Mouse (Mus musculus): ENCODE measurements around the gene Defb25. TPM values are rescaled to one million over a fixed set of nuclear protein-coding genes. Genes with fewer than 3 reads are reported as not detected.

The Defb25 gene
- polyA plus RNA-seq, 1 experiment from 2014 or later: 1.4 TPM

DNA sequence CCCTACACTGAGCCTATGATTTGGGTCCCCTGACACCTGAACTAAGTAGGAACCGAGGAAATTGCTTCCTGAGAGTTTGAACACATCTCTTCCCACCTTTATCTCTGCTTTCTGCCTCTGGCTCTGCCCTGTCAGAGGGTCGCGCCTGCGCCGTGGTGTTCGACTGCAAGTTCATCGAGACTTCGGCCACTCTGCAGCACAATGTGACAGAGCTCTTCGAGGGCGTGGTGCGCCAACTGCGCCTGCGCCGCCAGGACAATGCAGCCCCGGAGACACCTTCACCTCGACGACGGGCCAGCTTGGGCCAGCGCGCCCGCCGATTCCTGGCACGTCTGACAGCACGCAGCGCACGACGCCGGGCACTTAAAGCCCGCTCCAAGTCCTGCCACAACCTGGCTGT is 11.5 kb upstream of the Defb25 start:
- no peak overlapping the region for H3K27ac ChIP-seq (ENCODE audit: low read depth)
- WGBS: 73% methylated on average over 29 of the region's 29 CpGs
- peaks cover 3% of the 10 kb centered on the region; the same call in 1 of the 2 replicates for H3K27me3 ChIP-seq (replicated peaks; ENCODE audit: control insufficient read depth, insufficient read depth, low read length)
- H3K9ac ChIP-seq (ENCODE audit: low read length): no peak overlapping the region
- no peak for DNase-seq (ENCODE audit: low spot score)
- H3K4me3 ChIP-seq (ENCODE audit: low read depth, low read length): no peak overlapping the region
- H3K9me3 ChIP-seq (ENCODE audit: control insufficient read depth, low read length): no peaks in the 10 kb centered on the region
- no peak for ATAC-seq (replicated peaks; ENCODE audit: low FRiP score, low TSS enrichment, low read depth)
- H3K4me2 ChIP-seq (ENCODE audit: low read length): no peak overlapping the region
- no peaks in the 10 kb centered on the region for H3K36me3 ChIP-seq (ENCODE audit: control insufficient read depth, insufficient read depth, low read length)
- peaks cover 20% of the 10 kb centered on the region for H3K4me1 ChIP-seq (replicated peaks; ENCODE audit: control insufficient read depth, insufficient read depth, low read length)

DNA sequence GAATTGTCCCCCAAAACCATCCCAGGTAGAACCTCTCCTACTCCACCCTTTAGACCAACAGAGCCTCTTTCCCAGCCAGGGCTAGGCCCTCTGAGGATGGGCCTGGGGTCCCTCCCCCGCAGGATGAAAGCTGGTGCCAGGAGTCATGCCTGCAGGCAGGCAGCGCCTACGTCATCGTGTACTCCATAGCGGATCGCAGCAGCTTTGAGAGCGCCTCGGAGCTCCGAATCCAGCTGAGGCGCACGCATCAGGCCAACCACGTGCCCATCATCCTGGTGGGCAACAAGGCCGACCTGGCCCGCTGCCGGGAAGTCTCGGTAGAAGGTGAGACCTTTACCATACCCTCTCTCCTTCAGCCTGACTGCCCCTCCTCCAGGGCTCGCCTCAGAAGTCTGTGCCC is 10.5 kb upstream of the Defb25 start:
- ATAC-seq (replicated peaks; ENCODE audit: low FRiP score, low TSS enrichment, low read depth): no peak
- H3K27ac ChIP-seq (ENCODE audit: low read depth): no peak overlapping the region

DNA sequence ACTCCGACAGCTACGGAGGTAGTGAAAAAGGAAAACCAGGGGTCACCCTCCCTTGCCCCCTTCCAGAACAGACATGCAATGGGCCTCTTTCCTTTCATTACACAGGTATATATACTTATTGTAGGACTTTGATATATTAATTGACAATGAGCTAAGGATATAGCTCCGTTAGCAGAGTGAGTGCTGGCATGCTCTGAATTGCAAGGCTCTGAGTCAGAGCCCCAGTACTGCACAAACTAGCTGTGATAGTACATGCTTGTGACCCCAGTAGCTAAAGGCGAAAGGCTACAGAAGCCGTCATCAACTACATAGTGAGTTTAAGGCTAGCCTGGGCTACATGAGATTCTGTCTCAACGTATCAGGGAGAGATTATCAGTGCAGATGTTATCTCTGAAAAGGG is 7.1 kb upstream of the Defb25 start:
- ATAC-seq (replicated peaks; ENCODE audit: low FRiP score, low TSS enrichment, low read depth) (no peak), DNase-seq (ENCODE audit: low spot score) (no peak)
- H3K27ac ChIP-seq (ENCODE audit: low read depth): no peak overlapping the region
- H3K4me2 ChIP-seq (ENCODE audit: low read length): no peak overlapping the region
- H3K4me3 ChIP-seq (ENCODE audit: low read depth, low read length): no peak overlapping the region
- H3K4me1 ChIP-seq (replicated peaks; ENCODE audit: control insufficient read depth, insufficient read depth, low read length): peaks cover 8% of the 10 kb centered on the region; the same call in 1 of the 2 replicates
- no peak overlapping the region for H3K9ac ChIP-seq (ENCODE audit: low read length)
- whole genome bisulfite sequencing: 83% methylated on average over 6 of the region's 6 CpGs
- no peaks in the 10 kb centered on the region for H3K36me3 ChIP-seq (ENCODE audit: control insufficient read depth, insufficient read depth, low read length)
- peaks cover 38% of the 10 kb centered on the region for H3K27me3 ChIP-seq (replicated peaks; ENCODE audit: control insufficient read depth, insufficient read depth, low read length)
- no peaks in the 10 kb centered on the region for H3K9me3 ChIP-seq (ENCODE audit: control insufficient read depth, low read length)

More for the DNA sequence above, 10.5 kb upstream of the Defb25 start:
- Histone ChIP-seq H3K4me3 (ENCODE audit: low read depth, low read length) (no peak overlapping the region), H3K27me3 (replicated peaks; ENCODE audit: control insufficient read depth, insufficient read depth, low read length) (peaks cover 7% of the 10 kb centered on the region; the same call in 1 of the 2 replicates), H3K4me2 (ENCODE audit: low read length) (peak overlapping the region; percentile 32), H3K9me3 (ENCODE audit: control insufficient read depth, low read length) (no peaks in the 10 kb centered on the region), H3K4me1 (replicated peaks; ENCODE audit: control insufficient read depth, insufficient read depth, low read length) (peaks cover 13% of the 10 kb centered on the region), H3K36me3 (ENCODE audit: control insufficient read depth, insufficient read depth, low read length) (no peaks in the 10 kb centered on the region), H3K9ac (ENCODE audit: low read length) (0 out of 2 replicates have a peak overlapping the region, but pooled peaks have one; percentile 5)
- no peak for DNase-seq (ENCODE audit: low spot score)
- WGBS: 29% methylated on average over 17 of the region's 17 CpGs

DNA sequence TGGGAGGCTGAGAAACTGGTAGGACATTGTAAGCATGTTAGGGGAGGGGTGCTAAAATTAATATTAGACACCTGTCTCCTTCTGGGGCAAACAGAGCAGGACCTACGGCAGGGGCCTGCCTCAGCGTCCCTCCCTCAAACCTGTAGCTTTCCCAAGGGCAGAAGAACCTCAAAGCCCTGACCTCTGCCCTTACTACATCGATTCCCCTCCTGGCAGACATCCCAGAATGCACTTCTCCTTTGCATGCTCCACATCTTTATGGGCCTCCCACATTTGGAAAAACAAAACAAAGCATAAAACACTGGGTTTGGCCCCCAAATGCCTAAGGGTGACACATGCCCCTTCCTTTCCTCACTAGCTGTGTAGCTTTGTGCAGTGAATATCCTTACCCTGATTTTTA is 6.4 kb upstream of the Defb25 start:
- ATAC-seq (replicated peaks; ENCODE audit: low FRiP score, low TSS enrichment, low read depth) (no peak), DNase-seq (ENCODE audit: low spot score) (no peak)
- Histone ChIP-seq H3K4me2 (ENCODE audit: low read length) (no peak overlapping the region), H3K4me3 (ENCODE audit: low read depth, low read length) (no peak overlapping the region), H3K27ac (ENCODE audit: low read depth) (no peak overlapping the region), H3K9me3 (ENCODE audit: control insufficient read depth, low read length) (no peaks in the 10 kb centered on the region), H3K4me1 (replicated peaks; ENCODE audit: control insufficient read depth, insufficient read depth, low read length) (peaks cover 8% of the 10 kb centered on the region; the same call in 1 of the 2 replicates), H3K27me3 (replicated peaks; ENCODE audit: control insufficient read depth, insufficient read depth, low read length) (peaks cover 38% of the 10 kb centered on the region), H3K9ac (ENCODE audit: low read length) (no peak overlapping the region), H3K36me3 (ENCODE audit: control insufficient read depth, insufficient read depth, low read length) (no peaks in the 10 kb centered on the region)
- WGBS: 40% methylated on average over 3 of the region's 3 CpGs

DNA sequence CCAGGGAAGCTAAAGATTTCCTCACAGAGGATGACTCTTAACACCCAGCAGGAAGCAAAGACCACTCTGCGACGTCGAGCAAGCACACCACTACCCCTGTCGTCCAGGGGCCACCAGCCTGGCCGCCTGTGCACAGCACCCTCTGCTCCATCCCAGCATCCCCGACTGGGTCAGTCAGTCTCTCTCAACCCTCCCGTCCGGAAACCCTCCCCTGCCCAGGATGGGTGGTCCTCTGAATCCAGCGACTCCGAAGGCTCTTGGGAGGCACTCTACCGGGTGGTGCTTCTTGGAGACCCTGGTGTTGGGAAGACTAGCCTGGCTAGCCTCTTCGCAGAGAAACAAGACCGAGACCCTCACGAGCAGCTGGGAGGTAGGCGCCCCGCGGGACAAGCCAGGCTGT is 5.2 kb upstream of the Defb25 start:
- peak overlapping the region; percentile 51 for H3K4me3 ChIP-seq (ENCODE audit: low read depth, low read length)
- peaks cover 38% of the 10 kb centered on the region for H3K27me3 ChIP-seq (replicated peaks; ENCODE audit: control insufficient read depth, insufficient read depth, low read length)
- no peak overlapping the region for H3K9ac ChIP-seq (ENCODE audit: low read length)
- WGBS: 48% methylated on average over 17 of the region's 17 CpGs
- H3K4me2 ChIP-seq (ENCODE audit: low read length): peak overlapping the region; percentile 73
- H3K36me3 ChIP-seq (ENCODE audit: control insufficient read depth, insufficient read depth, low read length): no peaks in the 10 kb centered on the region
- H3K9me3 ChIP-seq (ENCODE audit: control insufficient read depth, low read length): 0 out of 2 replicates have a peak, but pooled peaks cover 3% of the 10 kb centered on the region
- DNase-seq (ENCODE audit: low spot score) (no peak), ATAC-seq (replicated peaks; ENCODE audit: low FRiP score, low TSS enrichment, low read depth) (no peak)
- peak overlapping the region; percentile 7; the same call in 1 of the 2 replicates for H3K27ac ChIP-seq (ENCODE audit: low read depth)
- peaks cover 4% of the 10 kb centered on the region; the same call in 1 of the 2 replicates for H3K4me1 ChIP-seq (replicated peaks; ENCODE audit: control insufficient read depth, insufficient read depth, low read length)

DNA sequence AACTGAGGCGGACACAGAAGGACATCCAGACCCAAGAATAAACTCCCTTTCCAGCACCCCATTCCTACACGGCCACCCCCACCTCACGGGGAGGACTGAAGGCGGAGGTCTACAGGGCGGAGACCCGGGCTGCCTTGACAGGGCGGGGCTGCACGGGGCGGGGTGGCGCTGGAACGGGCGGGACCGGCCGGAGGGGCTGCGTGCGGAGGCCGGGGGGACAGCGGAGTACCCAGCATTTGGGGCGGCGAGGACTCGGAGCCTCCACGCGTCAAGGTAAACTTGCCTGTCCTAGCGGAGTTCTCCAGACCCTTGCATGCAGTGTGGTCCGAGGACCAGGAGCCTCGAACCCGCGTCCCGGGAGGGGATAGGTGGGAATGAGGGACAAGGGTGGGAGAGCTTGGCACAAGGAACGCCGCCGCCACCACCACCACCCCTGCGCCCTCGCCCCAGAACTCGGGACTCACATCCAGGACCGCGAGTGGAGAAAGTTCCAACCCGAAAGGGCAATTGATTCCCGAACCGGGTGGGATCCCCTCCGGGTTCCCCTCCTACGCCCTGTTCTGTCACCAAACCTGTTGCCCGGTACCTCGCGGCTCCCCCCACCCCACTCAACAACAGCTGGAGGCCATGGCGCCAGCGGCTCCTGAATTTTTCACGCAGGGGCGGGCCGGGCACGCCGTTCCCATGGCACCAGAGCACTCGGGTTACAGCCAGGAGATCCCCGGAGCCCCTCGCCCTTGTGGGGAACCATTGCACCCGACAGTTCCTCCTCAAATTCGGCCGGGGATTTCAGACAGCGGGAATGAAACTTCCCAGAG is 4.1 kb upstream of the Defb25 start, which contains the start of gene Rem1:
Gene Rem1 (plus strand): TSS at position 178 of the 818 bp plus-strand sequence.
- peak; percentile 53; the same call in 1 of the 2 replicates for ATAC-seq (replicated peaks; ENCODE audit: low FRiP score, low TSS enrichment, low read depth)
- 2% methylated on average over 58 of the region's 59 CpGs for WGBS
- H3K9me3 ChIP-seq (ENCODE audit: control insufficient read depth, low read length): 0 out of 2 replicates have a peak, but pooled peaks cover 3% of the 10 kb centered on the region
- H3K4me2 ChIP-seq (ENCODE audit: low read length): peak within 1 kb of the TSS; percentile 73
- H3K27me3 ChIP-seq (replicated peaks; ENCODE audit: control insufficient read depth, insufficient read depth, low read length): peaks cover 38% of the 10 kb centered on the region
- peaks cover 4% of the 10 kb centered on the region; the same call in 1 of the 2 replicates for H3K4me1 ChIP-seq (replicated peaks; ENCODE audit: control insufficient read depth, insufficient read depth, low read length)
- peak within 1 kb of the TSS; percentile 7; the same call in 1 of the 2 replicates for H3K27ac ChIP-seq (ENCODE audit: low read depth)
- H3K4me3 ChIP-seq (ENCODE audit: low read depth, low read length): peak within 1 kb of the TSS; percentile 51
- peak within 1 kb of the TSS; percentile 52 for H3K9ac ChIP-seq (ENCODE audit: low read length)
- no peaks in the 10 kb centered on the region for H3K36me3 ChIP-seq (ENCODE audit: control insufficient read depth, insufficient read depth, low read length)
- DNase-seq (ENCODE audit: low spot score): peak; percentile 71

DNA sequence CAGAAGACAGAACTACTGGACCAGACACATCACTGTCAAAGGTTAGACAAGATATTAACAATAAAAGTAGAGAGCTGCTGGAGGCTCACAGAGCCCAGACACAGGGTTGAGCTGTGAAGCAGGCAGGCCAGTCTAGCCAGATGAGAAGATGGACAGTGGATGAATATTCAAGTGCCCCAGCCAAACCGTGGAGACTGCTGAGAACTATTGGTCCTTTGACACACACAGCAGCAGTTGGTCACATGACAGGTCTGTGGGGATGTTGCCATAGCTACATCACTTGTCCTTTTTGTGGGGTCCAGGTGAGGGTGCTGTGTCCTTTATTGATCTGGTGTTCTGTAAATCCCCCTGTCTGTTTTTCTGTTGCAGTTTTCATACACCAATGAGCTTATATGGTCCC is 2.4 kb upstream of the Defb25 start:
- 9% methylated on average over 1 of the region's 1 CpGs for WGBS

DNA sequence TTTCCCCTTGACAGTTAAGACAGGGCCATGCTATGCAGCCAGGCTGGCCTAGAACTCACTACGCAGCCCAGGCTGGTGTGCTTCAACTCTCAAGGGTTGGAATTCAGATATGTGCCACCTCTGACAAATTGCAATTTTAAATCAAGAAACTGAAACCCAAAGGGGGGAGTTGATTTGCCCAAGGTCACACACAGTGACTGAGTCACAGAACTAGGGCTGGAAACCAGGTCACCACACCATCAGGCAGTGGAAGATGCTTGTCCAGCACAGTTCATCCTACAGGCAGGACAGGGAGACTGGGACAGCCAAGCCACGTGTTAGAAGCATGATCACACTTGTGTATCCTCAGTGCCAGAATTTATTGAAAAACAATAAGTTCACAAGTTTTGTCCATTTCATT is 1.7 kb upstream of the Defb25 start:
- H3K9ac ChIP-seq (ENCODE audit: low read length): no peak overlapping the region
- no peak for ATAC-seq (replicated peaks; ENCODE audit: low FRiP score, low TSS enrichment, low read depth)
- peaks cover 36% of the 10 kb centered on the region for H3K27me3 ChIP-seq (replicated peaks; ENCODE audit: control insufficient read depth, insufficient read depth, low read length)
- WGBS: 89% methylated on average over 2 of the region's 2 CpGs
- H3K9me3 ChIP-seq (ENCODE audit: control insufficient read depth, low read length): 0 out of 2 replicates have a peak, but pooled peaks cover 3% of the 10 kb centered on the region
- H3K36me3 ChIP-seq (ENCODE audit: control insufficient read depth, insufficient read depth, low read length): no peaks in the 10 kb centered on the region
- H3K4me2 ChIP-seq (ENCODE audit: low read length): no peak overlapping the region
- no peak for DNase-seq (ENCODE audit: low spot score)
- no peak overlapping the region for H3K27ac ChIP-seq (ENCODE audit: low read depth)
- peaks cover 4% of the 10 kb centered on the region; the same call in 1 of the 2 replicates for H3K4me1 ChIP-seq (replicated peaks; ENCODE audit: control insufficient read depth, insufficient read depth, low read length)
- no peak overlapping the region for H3K4me3 ChIP-seq (ENCODE audit: low read depth, low read length)

More for the DNA sequence above, 2.4 kb upstream of the Defb25 start:
- no peak for DNase-seq (ENCODE audit: low spot score)
- Histone ChIP-seq H3K27ac (ENCODE audit: low read depth) (no peak overlapping the region), H3K27me3 (replicated peaks; ENCODE audit: control insufficient read depth, insufficient read depth, low read length) (peaks cover 38% of the 10 kb centered on the region), H3K4me3 (ENCODE audit: low read depth, low read length) (no peak overlapping the region), H3K4me1 (replicated peaks; ENCODE audit: control insufficient read depth, insufficient read depth, low read length) (peaks cover 4% of the 10 kb centered on the region; the same call in 1 of the 2 replicates), H3K36me3 (ENCODE audit: control insufficient read depth, insufficient read depth, low read length) (no peaks in the 10 kb centered on the region), H3K4me2 (ENCODE audit: low read length) (no peak overlapping the region), H3K9ac (ENCODE audit: low read length) (no peak overlapping the region), H3K9me3 (ENCODE audit: control insufficient read depth, low read length) (0 out of 2 replicates have a peak, but pooled peaks cover 3% of the 10 kb centered on the region)
- ATAC-seq (replicated peaks; ENCODE audit: low FRiP score, low TSS enrichment, low read depth): no peak

Measured in intestine, embryonic 14.5 days (tissue).